Mouse (Mus musculus) cerebellum, adult 9-10 months (tissue): ENCODE measurements at regions not wholly inside any gene's neighbourhood (a gene's known extent, or its start where the extent isn't known, plus 50 kb on each side); places are given as distances from the start of the nearest gene placed in this dataset.

Source experiments
- DNase-seq: peaks from one replicate; pipeline ENCODE4 v3.0.0; 2022

GRCm38 (mm10) chr11:7933611-7934010 lies 719.9 kb upstream of the Igfbp3 start:
- DNase-seq: no peak

GRCm38 (mm10) chr11:7932638-7933037 lies 718.9 kb upstream of the Igfbp3 start:
- DNase-seq: no peak

GRCm38 (mm10) chr11:7931064-7931797 lies 717.5 kb upstream of the Igfbp3 start:
- DNase-seq: no peak

GRCm38 (mm10) chr11:7927676-7928075 lies 714.0 kb upstream of the Igfbp3 start:
- no peak for DNase-seq

GRCm38 (mm10) chr11:7912036-7912435 lies 698.3 kb upstream of the Igfbp3 start:
- no peak for DNase-seq

GRCm38 (mm10) chr11:7900266-7900665 lies 686.5 kb upstream of the Igfbp3 start:
- DNase-seq: no peak

- no peak for DNase-seq
Measured at GRCm38 (mm10) chr11:7898204-7898603, 684.5 kb upstream of the Igfbp3 start.

GRCm38 (mm10) chr11:7880506-7880905 lies 666.8 kb upstream of the Igfbp3 start:
- DNase-seq: no peak

- no peak for DNase-seq
Measured at GRCm38 (mm10) chr11:7864116-7864515, 650.4 kb upstream of the Igfbp3 start.

- no peak for DNase-seq
Measured at GRCm38 (mm10) chr11:7863711-7864110, 650.0 kb upstream of the Igfbp3 start.

GRCm38 (mm10) chr11:7862547-7862946 lies 648.8 kb upstream of the Igfbp3 start:
- no peak for DNase-seq

- no peak for DNase-seq
Measured at GRCm38 (mm10) chr11:7852612-7853011, 638.9 kb upstream of the Igfbp3 start.

GRCm38 (mm10) chr11:7838311-7839237 lies 624.9 kb upstream of the Igfbp3 start:
- no peak for DNase-seq

GRCm38 (mm10) chr11:7837486-7837885 lies 623.8 kb upstream of the Igfbp3 start:
- DNase-seq: no peak

GRCm38 (mm10) chr11:7834151-7834550 lies 620.4 kb upstream of the Igfbp3 start:
- DNase-seq: no peak

GRCm38 (mm10) chr11:7832376-7832775 lies 618.7 kb upstream of the Igfbp3 start:
- no peak for DNase-seq

GRCm38 (mm10) chr11:7829770-7830169 lies 616.0 kb upstream of the Igfbp3 start:
- DNase-seq: no peak

GRCm38 (mm10) chr11:7828001-7828400 lies 614.3 kb upstream of the Igfbp3 start:
- DNase-seq: no peak

- DNase-seq: no peak
Measured at GRCm38 (mm10) chr11:7827402-7827801, 613.7 kb upstream of the Igfbp3 start.

GRCm38 (mm10) chr11:7815750-7816149 lies 602.0 kb upstream of the Igfbp3 start:
- DNase-seq: no peak

- DNase-seq: no peak
Measured at GRCm38 (mm10) chr11:7814556-7814955, 600.8 kb upstream of the Igfbp3 start.

- no peak for DNase-seq
Measured at GRCm38 (mm10) chr11:7812436-7812835, 598.7 kb upstream of the Igfbp3 start.

- no peak for DNase-seq
Measured at GRCm38 (mm10) chr11:7809741-7810140, 596.0 kb upstream of the Igfbp3 start.

GRCm38 (mm10) chr11:7796373-7796772 lies 582.6 kb upstream of the Igfbp3 start:
- no peak for DNase-seq
